Mouse (Mus musculus): ENCODE measurements around the gene C3.

C3 gene

GRCm38 (mm10) chr17:57250461-57251160 lies 22.7 kb upstream of the C3 start:
- DNase-seq (ENCODE audit: low spot score in 2 of 2): peak; percentile 40 to 41

- peak; percentile 79 to 81 for DNase-seq (ENCODE audit: low spot score in 2 of 2)
Observed at GRCm38 (mm10) chr17:57249186-57250181, 21.5 kb upstream of the C3 start, which contains the start of gene Trip10. Gene Trip10 (plus strand): TSS chr17:57249455.

GRCm38 (mm10) chr17:57248771-57249170 lies 20.8 kb upstream of the C3 start:
- DNase-seq (ENCODE audit: low spot score in 2 of 2): no peak

- DNase-seq (ENCODE audit: low spot score in 2 of 2): peak; percentile 88 to 92
Observed at GRCm38 (mm10) chr17:57248201-57248699, 20.3 kb upstream of the C3 start, which contains the start of gene Gpr108. Gene Gpr108 (minus strand): TSS chr17:57248446.

GRCm38 (mm10) chr17:57247393-57248200 lies 19.7 kb upstream of the C3 start:
- peak; percentile 96 to 97 for DNase-seq (ENCODE audit: low spot score in 2 of 2)

GRCm38 (mm10) chr17:57246663-57247392 lies 18.9 kb upstream of the C3 start:
- DNase-seq (ENCODE audit: low spot score in 2 of 2): no peak

- no peak for DNase-seq (ENCODE audit: low spot score in 2 of 2)
Observed at GRCm38 (mm10) chr17:57245311-57245929, 17.5 kb upstream of the C3 start.

GRCm38 (mm10) chr17:57243650-57244370 lies 15.9 kb upstream of the C3 start:
- DNase-seq (ENCODE audit: low spot score in 2 of 2): no peak

GRCm38 (mm10) chr17:57237181-57237580 lies 9.2 kb upstream of the C3 start:
- no peak for DNase-seq (ENCODE audit: low spot score in 2 of 2)

- DNase-seq (ENCODE audit: low spot score in 2 of 2): no peak
Observed at GRCm38 (mm10) chr17:57235803-57236202, 7.9 kb upstream of the C3 start.

- no peak for DNase-seq (ENCODE audit: low spot score in 2 of 2)
Observed at GRCm38 (mm10) chr17:57234254-57234928, 6.5 kb upstream of the C3 start.

GRCm38 (mm10) chr17:57233038-57233437 lies 5.1 kb upstream of the C3 start:
- no peak for DNase-seq (ENCODE audit: low spot score in 2 of 2)

GRCm38 (mm10) chr17:57232200-57232599 lies 4.3 kb upstream of the C3 start:
- no peak for DNase-seq (ENCODE audit: low spot score in 2 of 2)

- DNase-seq (ENCODE audit: low spot score in 2 of 2): no peak
Observed at GRCm38 (mm10) chr17:57231321-57231771, 3.4 kb upstream of the C3 start.

GRCm38 (mm10) chr17:57230728-57231125 lies 2.8 kb upstream of the C3 start:
- DNase-seq (ENCODE audit: low spot score in 2 of 2): no peak

- no peak for DNase-seq (ENCODE audit: low spot score in 2 of 2)
Observed at GRCm38 (mm10) chr17:57229851-57230727, 2.2 kb upstream of the C3 start.

GRCm38 (mm10) chr17:57228873-57229272 lies 937 bp upstream of the C3 start:
- DNase-seq (ENCODE audit: low spot score in 2 of 2): no peak

- DNase-seq (ENCODE audit: low spot score in 2 of 2): no peak
Observed at GRCm38 (mm10) chr17:57227468-57227867, 468 bp downstream of the C3 start.

Measured in right cerebral cortex, adult 2 months (tissue).